Mouse (Mus musculus) olfactory bulb, adult 2 months (tissue): Measurements from ENCODE around the gene Kctd7. TPM values are rescaled to one million over a fixed set of nuclear protein-coding genes. Genes with fewer than 3 reads are reported as not detected.

Experiments used
- H3K27ac ChIP-seq: fragments of 200-500 bp; 2 replicates; pipeline ENCODE4 v1.5.1; 2012; ENCODE audit warnings: low read depth, low read length; ENCODE audit not compliant: insufficient read depth
- H3K4me1 ChIP-seq: fragments of 200-500 bp; 2 replicates; pipeline ENCODE4 v1.6.1; 2012; ENCODE audit warnings: low read length; ENCODE audit not compliant: control insufficient read depth, insufficient read depth
- H3K4me3 ChIP-seq: fragments of 200-500 bp; 2 replicates; pipeline ENCODE4 v1.5.1; 2012; ENCODE audit warnings: mild to moderate bottlenecking, low read depth, low read length, moderate library complexity; ENCODE audit not compliant: insufficient read depth
- CTCF ChIP-seq: fragments of 200-500 bp; IDR thresholded peaks from 2 replicates; pipeline ENCODE4 v1.5.1; 2012; ENCODE audit warnings: low read depth, mild to moderate bottlenecking, low read length, moderate library complexity; ENCODE audit not compliant: insufficient read depth
- POLR2A ChIP-seq: fragments of 200-500 bp; IDR thresholded peaks from 2 replicates; pipeline ENCODE4 v1.6.1; 2012; ENCODE audit warnings: mild to moderate bottlenecking, low read depth, low read length, moderate library complexity; ENCODE audit not compliant: insufficient read depth
- WGBS: fragments of 180-500 bp; shearing (Covaris S2); methylation state at CpG from one replicate; pipeline ENCODE4 v1.1.7; 2018; 5-methylcytosine and 5-hydroxymethylcytosine counted together
- polyA plus RNA-seq: library from polyadenylated mRNA; stranded (reverse); fragments of >200 nt; gene quantifications from 2 replicates; pipeline ENCODE4 v1.2.4, GENCODE M21; 2012; ENCODE audit warnings: low replicate concordance; ENCODE audit not compliant: missing spikeins, insufficient read depth, insufficient read length

Gene Kctd7
- polyA plus RNA-seq = not detected in 2 replicates

DNA sequence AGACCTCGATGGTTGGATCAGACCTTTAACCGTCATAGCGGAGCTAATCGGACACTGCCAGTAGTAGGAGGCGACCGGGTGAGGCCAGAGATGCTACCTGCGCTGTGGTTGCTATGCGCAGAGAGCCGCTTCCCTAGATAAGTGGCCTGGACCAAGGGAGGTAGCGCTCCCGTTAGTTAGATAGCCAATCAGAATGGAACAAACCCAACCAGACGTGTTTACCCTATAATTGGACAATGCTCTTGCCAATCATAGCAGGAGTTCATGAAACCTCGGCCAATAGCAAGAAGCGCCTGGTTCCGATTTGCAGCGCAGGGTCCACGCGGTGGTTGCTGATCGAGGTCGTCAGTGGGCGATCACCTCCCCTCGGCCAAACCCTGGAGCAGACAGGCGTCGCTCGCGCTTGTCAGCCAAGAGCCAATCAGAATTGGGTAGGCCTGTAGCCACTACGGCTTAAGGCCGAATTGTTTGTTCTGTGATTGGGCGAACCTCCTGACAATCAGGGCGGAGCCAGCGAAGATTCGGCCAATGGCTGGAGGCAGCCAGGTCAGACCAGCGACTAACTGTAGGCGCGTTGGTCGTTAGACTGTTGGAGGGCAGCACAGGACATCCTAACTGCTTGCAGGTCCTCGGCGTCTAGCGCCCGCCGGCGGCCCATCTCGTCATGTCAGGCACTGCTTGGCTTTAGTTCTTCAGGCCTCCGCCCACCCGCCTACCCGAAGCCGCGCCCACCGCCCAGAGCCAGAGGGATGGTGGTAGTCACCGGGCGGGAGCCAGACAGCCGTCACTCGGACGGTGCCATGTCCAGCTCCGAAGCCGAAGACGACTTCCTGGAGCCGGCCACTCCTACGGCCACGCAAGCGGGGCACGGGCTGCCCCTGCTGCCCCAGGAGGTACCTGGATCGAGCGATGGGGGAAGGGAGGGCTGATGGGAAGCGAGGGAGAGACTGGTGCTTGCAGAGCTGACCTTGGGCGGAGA lies at the start of gene Kctd7:
TSS of gene Kctd7 (plus strand) at position 528 of the 979 bp plus-strand sequence.
- WGBS = under 1% methylated on average over 66 of the region's 66 CpGs
- Histone ChIP-seq H3K27ac (peak within 1 kb of the TSS; percentile 79), H3K4me3 (peak within 1 kb of the TSS; percentile 66), H3K4me1 (peaks cover 16% of the 10 kb centered on the region)
- TF ChIP-seq POLR2A = peak; percentile 56
- TF ChIP-seq CTCF = no peak

DNA sequence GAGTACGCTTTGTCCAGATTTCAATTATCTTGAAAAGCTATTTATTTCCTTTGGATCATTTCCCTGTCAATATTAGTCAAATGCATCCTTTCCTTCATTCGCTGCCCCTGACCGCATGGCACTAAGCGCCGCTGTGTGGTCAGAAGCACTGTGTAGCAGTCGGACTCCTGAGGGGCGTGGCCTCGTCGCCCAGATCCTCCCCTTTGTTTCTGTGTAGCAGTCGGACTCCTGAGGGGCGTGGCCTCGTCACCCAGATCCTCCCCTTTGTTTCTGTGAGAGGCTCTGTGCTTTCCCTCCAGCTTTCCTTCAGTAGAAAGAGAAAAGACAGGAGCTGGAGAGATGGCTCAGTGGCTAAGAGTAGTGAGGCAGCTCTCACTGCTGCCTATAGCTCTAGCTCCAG lies 47.9 kb upstream of the Kctd7 start:
- Histone ChIP-seq H3K4me3 (no peak overlapping the region), H3K4me1 (peaks cover 2% of the 10 kb centered on the region; the same call in 1 of the 2 replicates), H3K27ac (no peak overlapping the region)
- WGBS = 41% methylated on average over 12 of the region's 12 CpGs
- TF ChIP-seq POLR2A (no peak), CTCF (no peak)

GRCm38 (mm10) chr5:130097837-130098236 lies 46.8 kb upstream of the Kctd7 start:
- Histone ChIP-seq H3K27ac (no peak overlapping the region), H3K4me3 (no peak overlapping the region), H3K4me1 (peaks cover 2% of the 10 kb centered on the region; the same call in 1 of the 2 replicates)
- TF ChIP-seq POLR2A = no peak
- TF ChIP-seq CTCF = no peak
- WGBS = 77% methylated on average over 2 of the region's 2 CpGs

DNA sequence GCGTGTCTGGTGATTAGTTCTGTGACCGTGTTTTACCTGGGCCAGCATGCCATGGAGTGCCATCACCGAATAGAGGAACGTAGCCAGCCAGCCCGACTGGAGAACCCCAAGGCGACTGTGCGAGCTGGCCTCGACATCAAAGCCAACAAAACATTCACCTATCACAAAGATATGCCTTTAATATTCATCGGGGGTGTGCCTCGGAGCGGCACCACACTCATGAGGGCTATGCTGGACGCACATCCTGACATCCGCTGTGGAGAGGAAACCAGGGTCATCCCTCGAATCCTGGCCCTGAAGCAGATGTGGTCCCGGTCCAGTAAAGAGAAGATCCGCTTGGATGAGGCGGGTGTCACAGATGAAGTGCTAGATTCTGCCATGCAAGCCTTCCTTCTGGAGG lies 42.9 kb upstream of the Kctd7 start:
- H3K27ac ChIP-seq = no peak overlapping the region
- H3K4me3 ChIP-seq = no peak overlapping the region
- WGBS = 97% methylated on average over 17 of the region's 17 CpGs
- TF ChIP-seq CTCF (no peak), POLR2A (no peak)
- peaks cover 3% of the 10 kb centered on the region for H3K4me1 ChIP-seq

- Histone ChIP-seq H3K4me1 (peaks cover 2% of the 10 kb centered on the region; the same call in 1 of the 2 replicates), H3K4me3 (no peak overlapping the region), H3K27ac (no peak overlapping the region)
- TF ChIP-seq POLR2A (no peak), CTCF (no peak)
- WGBS = 71% methylated on average over 3 of the region's 3 CpGs
These were observed 35.3 kb upstream of the Kctd7 start for GRCm38 (mm10) chr5:130109348-130109747.

- Histone ChIP-seq H3K4me3 (no peak overlapping the region), H3K4me1 (peaks cover 2% of the 10 kb centered on the region; the same call in 1 of the 2 replicates), H3K27ac (no peak overlapping the region)
- TF ChIP-seq POLR2A = no peak
- 73% methylated on average over 12 of the region's 12 CpGs for WGBS
These were observed 33.8 kb upstream of the Kctd7 start for GRCm38 (mm10) chr5:130110632-130111464.

DNA sequence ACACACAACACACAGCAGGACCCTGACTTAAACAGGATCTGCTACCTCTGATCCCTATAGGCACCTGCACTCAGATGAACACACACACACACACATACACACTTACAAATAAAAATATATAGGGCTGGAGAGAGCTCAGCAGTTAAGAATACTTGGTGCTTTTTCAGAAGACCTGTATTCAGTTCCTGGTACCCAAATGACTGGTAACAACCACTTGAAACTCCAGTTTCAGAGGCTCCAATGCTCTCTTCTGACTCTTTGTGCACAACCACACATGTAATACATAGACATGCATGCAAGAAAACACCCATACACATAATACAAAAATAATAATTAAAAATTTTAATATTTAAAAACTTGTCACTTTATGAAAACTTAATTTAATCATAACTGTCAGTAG lies 32.0 kb upstream of the Kctd7 start:
- Histone ChIP-seq H3K4me3 (no peak overlapping the region), H3K27ac (no peak overlapping the region), H3K4me1 (peaks cover 5% of the 10 kb centered on the region; the same call in 1 of the 2 replicates)
- no peak for TF ChIP-seq CTCF
- TF ChIP-seq POLR2A = no peak

GRCm38 (mm10) chr5:130116116-130116515 lies 28.5 kb upstream of the Kctd7 start:
- TF ChIP-seq CTCF (no peak), POLR2A (no peak)
- WGBS = 82% methylated on average over 12 of the region's 12 CpGs

DNA sequence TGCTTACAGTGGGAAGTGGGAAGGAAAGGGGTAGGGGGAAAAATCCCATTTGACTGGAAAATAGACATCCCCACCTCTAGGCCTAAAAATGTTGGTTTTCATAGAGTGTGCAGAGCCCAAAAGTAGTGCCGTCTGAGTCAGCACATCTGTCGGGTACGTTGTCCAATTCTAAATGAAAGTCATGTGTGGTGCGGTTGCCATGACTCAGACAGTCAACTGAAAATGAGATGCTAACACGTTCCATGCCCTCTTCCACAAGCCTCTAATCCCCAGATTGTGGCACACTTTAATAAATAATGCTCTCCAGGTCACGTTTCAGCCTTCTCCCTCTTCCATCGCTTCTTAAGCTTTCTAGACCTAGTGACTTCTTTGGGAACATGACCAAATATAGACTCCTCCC lies 27.8 kb upstream of the Kctd7 start:
- WGBS = 51% methylated on average over 7 of the region's 7 CpGs
- Histone ChIP-seq H3K27ac (no peak overlapping the region), H3K4me3 (no peak overlapping the region), H3K4me1 (peaks cover 15% of the 10 kb centered on the region)
- TF ChIP-seq CTCF = no peak
- TF ChIP-seq POLR2A = no peak

More at GRCm38 (mm10) chr5:130116116-130116515, 28.5 kb upstream of the Kctd7 start:
- Histone ChIP-seq H3K4me3 (no peak overlapping the region), H3K4me1 (peaks cover 15% of the 10 kb centered on the region), H3K27ac (no peak overlapping the region)
